Mouse (Mus musculus) layer of hippocampus, postnatal 14 days (tissue): ENCODE results near the gene Pcx. TPM values are rescaled to one million over a fixed set of nuclear protein-coding genes. Genes with fewer than 3 reads are reported as not detected.

Experiments
- DNase-seq, 2 experiments: peaks; one replicate each; pipeline ENCODE4 v3.0.0; 2021 to 2022; ENCODE audit warnings: low spot score in 2 of 2, mixed read lengths in 1 of 2
- long read RNA-seq, 2 experiments: library from polyadenylated mRNA; stranded (forward); transcript quantifications; one replicate each; pipeline ENCODE4 v2.0.0; 2021
- total RNA-seq, 2 experiments: library from RNA; stranded (reverse); gene quantifications; 2 replicates each; pipeline ENCODE4 v1.2.3; 2021

Gene Pcx
- total RNA-seq, result 10 to 100 TPM; 56.6 to 63.9 TPM
- long read RNA-seq, experiment 1, full-length matches to known transcripts, result 25 of 41 reads
- long read RNA-seq, experiment 1, partial matches to known transcripts, result 12 of 41 reads
- long read RNA-seq, experiment 1, other reads (novel, unspliced or antisense), result 4 of 41 reads
- long read RNA-seq, experiment 2, full-length matches to known transcripts, result 44 of 75 reads
- long read RNA-seq, experiment 2, partial matches to known transcripts, result 6 of 75 reads
- long read RNA-seq, experiment 2, other reads (novel, unspliced or antisense), result 25 of 75 reads

GRCm38 (mm10) chr19:4509986-4510963 is at the start of gene Pcx:
Gene Pcx (plus strand): TSS chr19:4510472.
- DNase-seq, result peak; percentile 98 to 100

- no peak for DNase-seq
These were observed 48.3 kb upstream of the Pcx start for GRCm38 (mm10) chr19:4461981-4462380.

GRCm38 (mm10) chr19:4464666-4465065 is 45.6 kb upstream of the Pcx start:
- no peak for DNase-seq

- no peak for DNase-seq
These were observed 41.9 kb upstream of the Pcx start for GRCm38 (mm10) chr19:4468363-4468762.

GRCm38 (mm10) chr19:4473549-4473948 is 36.7 kb upstream of the Pcx start:
- no peak for DNase-seq

GRCm38 (mm10) chr19:4474739-4475138 is 35.5 kb upstream of the Pcx start:
- DNase-seq, result no peak

GRCm38 (mm10) chr19:4475224-4475925 is 34.9 kb upstream of the Pcx start:
- no peak for DNase-seq

GRCm38 (mm10) chr19:4476601-4477257 is 33.5 kb upstream of the Pcx start:
- peak; percentile 54 to 61 for DNase-seq

GRCm38 (mm10) chr19:4477345-4478189 is 32.7 kb upstream of the Pcx start, which contains the start of gene Syt12:
Gene Syt12 (minus strand): TSS chr19:4477447.
- DNase-seq, result no peak

- no peak for DNase-seq
These were observed 32.1 kb upstream of the Pcx start for GRCm38 (mm10) chr19:4478190-4478516.

GRCm38 (mm10) chr19:4480041-4480440 is 30.2 kb upstream of the Pcx start:
- DNase-seq, result no peak

- DNase-seq, result no peak
These were observed 28.9 kb upstream of the Pcx start for GRCm38 (mm10) chr19:4481326-4481725.

- no peak for DNase-seq
These were observed 28.0 kb upstream of the Pcx start for GRCm38 (mm10) chr19:4482111-4482859.

- no peak for DNase-seq
These were observed 25.3 kb upstream of the Pcx start for GRCm38 (mm10) chr19:4485006-4485405.

- no peak for DNase-seq
These were observed 22.4 kb upstream of the Pcx start for GRCm38 (mm10) chr19:4487877-4488276.

- no peak for DNase-seq
These were observed 19.1 kb upstream of the Pcx start for GRCm38 (mm10) chr19:4491080-4491695.

- peak; percentile 62 to 82 for DNase-seq
These were observed 17.6 kb upstream of the Pcx start for GRCm38 (mm10) chr19:4492526-4493296.

GRCm38 (mm10) chr19:4494707-4495106 is 15.6 kb upstream of the Pcx start:
- no peak for DNase-seq
